Mouse (Mus musculus) layer of hippocampus, adult 11-12 months (tissue): ENCODE results near the gene Adam22.
"Not testable (repeated sequence)": the region's sequence is repeated elsewhere in the genome, so short reads cannot be mapped to it uniquely, and the experiment has no call there.

Experiments used
- DNase-seq: peaks from one replicate; pipeline ENCODE4 v3.0.0; 2022; ENCODE audit warnings: low spot score

The Adam22 gene

GRCm38 (mm10) chr5:8056141-8057017, 311.6 kb downstream of the Adam22 start:
- peak; percentile 81 for DNase-seq

DNA sequence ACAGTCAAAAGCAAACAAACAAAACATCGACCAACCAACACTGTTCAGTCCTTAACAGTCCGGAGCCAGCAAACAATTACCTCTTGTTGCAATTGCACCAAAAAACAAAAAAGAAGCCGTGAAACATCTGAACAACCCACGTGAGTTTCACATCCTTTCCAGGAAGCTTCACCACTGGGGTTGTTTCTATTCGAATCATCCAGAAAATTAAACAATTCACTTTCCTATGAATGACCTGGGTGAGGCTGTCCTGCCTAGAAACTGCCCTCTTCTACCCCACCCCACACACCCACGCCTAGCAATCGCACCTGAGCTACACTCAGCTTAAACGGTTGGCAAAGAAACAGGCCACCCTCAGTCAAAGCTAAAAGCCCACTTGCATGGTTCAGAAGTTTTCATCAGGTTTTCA, 312.2 kb downstream of the Adam22 start:
- no peak for DNase-seq

GRCm38 (mm10) chr5:8053827-8054226, 314.1 kb downstream of the Adam22 start:
- DNase-seq = no peak

DNA sequence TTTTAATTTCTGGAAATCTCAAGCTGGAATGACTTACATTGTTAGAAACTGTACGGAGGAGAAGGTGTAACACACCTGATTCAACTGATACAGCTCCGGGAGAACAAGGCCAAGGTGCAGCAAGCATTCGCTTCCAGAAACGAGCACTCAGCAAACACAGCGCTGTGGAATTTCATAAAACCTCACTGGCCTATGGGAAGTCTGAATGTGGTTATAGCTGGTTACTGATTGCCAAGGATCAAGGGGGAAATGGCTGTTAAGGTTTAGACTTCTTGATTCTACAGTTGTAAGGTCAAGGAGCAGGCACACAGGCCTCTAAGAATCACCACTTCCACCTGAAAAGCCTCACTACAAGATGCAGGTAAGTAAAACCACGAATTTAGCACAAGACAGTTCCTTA, 322.1 kb downstream of the Adam22 start, which contains the start of gene Sri:
TSS of gene Sri (plus strand) at position 224 of the 400 bp plus-strand sequence.
- DNase-seq = no peak

DNA sequence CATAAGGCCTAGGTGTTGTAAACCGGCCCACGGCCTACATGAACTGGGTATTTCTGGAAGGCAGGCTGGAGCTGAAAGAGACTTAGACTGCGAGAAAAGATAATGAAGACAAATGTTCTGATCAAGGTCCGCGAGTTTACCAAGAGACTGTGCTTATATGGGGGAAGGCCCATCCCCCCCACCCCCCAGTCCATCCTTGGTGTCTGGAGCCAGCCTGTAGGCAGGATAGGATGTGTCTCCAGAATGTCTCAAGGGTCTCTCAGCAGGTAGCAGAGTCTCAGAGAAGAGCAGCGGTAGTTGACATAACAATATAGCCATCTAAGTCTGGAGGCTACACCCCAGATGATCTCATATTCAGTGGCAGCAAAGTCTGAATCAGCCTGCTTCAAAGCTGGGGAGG, 333.4 kb downstream of the Adam22 start:
- not testable (repeated sequence) for DNase-seq
